Mouse (Mus musculus) embryonic facial prominence, embryonic 13.5 days (tissue): Measurements from ENCODE around the gene Tada3. TPM values are rescaled to one million over a fixed set of nuclear protein-coding genes. Genes with fewer than 3 reads are reported as not detected.

Experiments used
- ATAC-seq: fragments of 200-750 bp; cut with Nextera tagmentation; 2 replicates; pipeline ENCODE4 v1.8.0; 2017; ENCODE audit warnings: low read depth; ENCODE audit not compliant: insufficient number of reproducible peaks, insufficient read depth, low FRiP score, low TSS enrichment
- H3K27ac ChIP-seq: fragments of 300-500 bp; sonication (generic); 2 replicates; pipeline ENCODE4 v1.5.1; 2015; ENCODE audit warnings: moderate library complexity, mild to moderate bottlenecking, inconsistent platforms
- H3K27me3 ChIP-seq: fragments of 300-500 bp; sonication (generic); 2 replicates; pipeline ENCODE4 v1.6.1; 2015; ENCODE audit warnings: mild to moderate bottlenecking, inconsistent platforms
- H3K36me3 ChIP-seq: fragments of 300-500 bp; sonication (generic); 2 replicates; pipeline ENCODE4 v1.6.1; 2015; ENCODE audit warnings: mild to moderate bottlenecking, inconsistent platforms
- H3K4me1 ChIP-seq: fragments of 300-500 bp; sonication (generic); 2 replicates; pipeline ENCODE4 v1.6.1; 2015; ENCODE audit warnings: inconsistent platforms
- H3K4me2 ChIP-seq: fragments of 300-500 bp; sonication (generic); 2 replicates; pipeline ENCODE4 v1.6.1; 2015; ENCODE audit warnings: moderate library complexity, mild to moderate bottlenecking, inconsistent platforms
- H3K4me3 ChIP-seq: fragments of 300-500 bp; sonication (generic); 2 replicates; pipeline ENCODE4 v1.5.1; 2015; ENCODE audit warnings: mild to moderate bottlenecking, inconsistent platforms
- H3K9ac ChIP-seq: fragments of 300-500 bp; sonication (generic); 2 replicates; pipeline ENCODE4 v1.6.1; 2015; ENCODE audit warnings: mild to moderate bottlenecking, inconsistent platforms
- H3K9me3 ChIP-seq: fragments of 300-500 bp; sonication (generic); 2 replicates; pipeline ENCODE4 v1.6.1; 2016; ENCODE audit warnings: inconsistent platforms
- WGBS: fragments of 180-500 bp; shearing (Covaris S2); methylation state at CpG from one replicate; pipeline ENCODE4 v1.1.7; 2015; ENCODE audit warnings: mixed read lengths; 5-methylcytosine and 5-hydroxymethylcytosine counted together
- polyA plus RNA-seq: library from polyadenylated mRNA; unstranded; fragments of >200 nt; fragmentation: Nextera tagmentation; extraction: Ambion mirVana; gene quantifications from 2 replicates; pipeline ENCODE4 v1.2.1, GENCODE M21; 2015

Tada3 gene
- polyA plus RNA-seq, result 47.5 and 51.9 TPM in 2 replicates

GRCm38 (mm10) chr6:113377496-113378385 lies at the start of gene Tada3, which contains the start of gene Arpc4:
Gene Tada3, minus strand, starts transcription at chr6:113377883.
Gene Arpc4, plus strand, starts transcription at chr6:113378115.
- ATAC-seq, result peak; percentile 94
- H3K4me3 ChIP-seq, result peak within 1 kb of the TSS; percentile 100
- H3K9me3 ChIP-seq, result no peaks in the 10 kb centered on the region
- H3K36me3 ChIP-seq, result peaks cover 57% of the 10 kb centered on the region
- H3K27me3 ChIP-seq, result no peaks in the 10 kb centered on the region
- peak within 1 kb of the TSS; percentile 94 for H3K9ac ChIP-seq
- peaks cover 19% of the 10 kb centered on the region for H3K4me1 ChIP-seq
- WGBS, result under 1% methylated on average over 61 of the region's 61 CpGs
- peak within 1 kb of the TSS; percentile 82 for H3K4me2 ChIP-seq
- peak within 1 kb of the TSS; percentile 94 for H3K27ac ChIP-seq

GRCm38 (mm10) chr6:113427397-113427796 lies 49.7 kb upstream of the Tada3 start:
- H3K4me3 ChIP-seq, result no peak overlapping the region
- H3K9ac ChIP-seq, result no peak overlapping the region
- no peak overlapping the region for H3K4me2 ChIP-seq
- H3K27ac ChIP-seq, result no peak overlapping the region
- no peak for ATAC-seq
- no peaks in the 10 kb centered on the region for H3K9me3 ChIP-seq
- no peaks in the 10 kb centered on the region for H3K27me3 ChIP-seq
- no peaks in the 10 kb centered on the region for H3K36me3 ChIP-seq
- no peaks in the 10 kb centered on the region for H3K4me1 ChIP-seq
- 62% methylated on average over 3 of the region's 3 CpGs for WGBS

- H3K27ac ChIP-seq, result no peak overlapping the region
- no peak overlapping the region for H3K9ac ChIP-seq
- H3K4me3 ChIP-seq, result no peak overlapping the region
- no peaks in the 10 kb centered on the region for H3K27me3 ChIP-seq
- no peaks in the 10 kb centered on the region for H3K36me3 ChIP-seq
- no peak for ATAC-seq
- no peaks in the 10 kb centered on the region for H3K4me1 ChIP-seq
- H3K9me3 ChIP-seq, result no peaks in the 10 kb centered on the region
- WGBS, result 91% methylated on average over 4 of the region's 4 CpGs
- no peak overlapping the region for H3K4me2 ChIP-seq
These were observed 49.0 kb upstream of the Tada3 start for GRCm38 (mm10) chr6:113426696-113427095.

- H3K9ac ChIP-seq, result no peak overlapping the region
- ATAC-seq, result no peak
- no peak overlapping the region for H3K27ac ChIP-seq
- H3K4me1 ChIP-seq, result peaks cover 3% of the 10 kb centered on the region
- no peaks in the 10 kb centered on the region for H3K36me3 ChIP-seq
- no peak overlapping the region for H3K4me3 ChIP-seq
- H3K27me3 ChIP-seq, result no peaks in the 10 kb centered on the region
- H3K4me2 ChIP-seq, result no peak overlapping the region
- H3K9me3 ChIP-seq, result no peaks in the 10 kb centered on the region
- WGBS, result 81% methylated on average over 7 of the region's 7 CpGs
These were observed 46.5 kb upstream of the Tada3 start for GRCm38 (mm10) chr6:113424187-113424586.

GRCm38 (mm10) chr6:113423000-113423399 lies 45.3 kb upstream of the Tada3 start:
- no peak overlapping the region for H3K9ac ChIP-seq
- ATAC-seq, result no peak
- H3K27me3 ChIP-seq, result no peaks in the 10 kb centered on the region
- 72% methylated on average over 4 of the region's 4 CpGs for WGBS
- H3K27ac ChIP-seq, result no peak overlapping the region
- no peak overlapping the region for H3K4me2 ChIP-seq
- H3K36me3 ChIP-seq, result no peaks in the 10 kb centered on the region
- H3K9me3 ChIP-seq, result no peaks in the 10 kb centered on the region
- H3K4me1 ChIP-seq, result peaks cover 10% of the 10 kb centered on the region
- H3K4me3 ChIP-seq, result no peak overlapping the region

GRCm38 (mm10) chr6:113419199-113419587 lies 41.5 kb upstream of the Tada3 start, which contains the start of gene Rpusd3:
Gene Rpusd3, minus strand, starts transcription at chr6:113419340.
- H3K9ac ChIP-seq, result peak within 1 kb of the TSS; percentile 82
- peaks cover 26% of the 10 kb centered on the region for H3K36me3 ChIP-seq
- peak within 1 kb of the TSS; percentile 58; the same call in 1 of the 2 replicates for H3K27ac ChIP-seq
- no peaks in the 10 kb centered on the region for H3K9me3 ChIP-seq
- peak within 1 kb of the TSS; percentile 95 for H3K4me2 ChIP-seq
- peak; percentile 95 for ATAC-seq
- peaks cover 17% of the 10 kb centered on the region for H3K4me1 ChIP-seq
- peak within 1 kb of the TSS; percentile 59 for H3K4me3 ChIP-seq
- WGBS, result under 1% methylated on average over 25 of the region's 25 CpGs
- no peaks in the 10 kb centered on the region for H3K27me3 ChIP-seq

- 10% methylated on average over 16 of the region's 16 CpGs for WGBS
- H3K4me1 ChIP-seq, result peaks cover 17% of the 10 kb centered on the region
- H3K27ac ChIP-seq, result peak overlapping the region; percentile 58; the same call in 1 of the 2 replicates
- H3K4me2 ChIP-seq, result peak overlapping the region; percentile 95
- ATAC-seq, result peak; percentile 39; the same call in 1 of the 2 replicates
- no peaks in the 10 kb centered on the region for H3K27me3 ChIP-seq
- H3K4me3 ChIP-seq, result peak overlapping the region; percentile 59
- H3K9ac ChIP-seq, result peak overlapping the region; percentile 82
- peaks cover 26% of the 10 kb centered on the region for H3K36me3 ChIP-seq
- H3K9me3 ChIP-seq, result no peaks in the 10 kb centered on the region
These were observed 40.9 kb upstream of the Tada3 start for GRCm38 (mm10) chr6:113418441-113419198.

GRCm38 (mm10) chr6:113416416-113416815 lies 38.7 kb upstream of the Tada3 start:
- Histone ChIP-seq H3K4me3 (no peak overlapping the region), H3K9me3 (no peaks in the 10 kb centered on the region), H3K27ac (no peak overlapping the region), H3K4me2 (no peak overlapping the region), H3K9ac (no peak overlapping the region), H3K36me3 (peaks cover 35% of the 10 kb centered on the region), H3K27me3 (no peaks in the 10 kb centered on the region), H3K4me1 (peaks cover 17% of the 10 kb centered on the region)
- no peak for ATAC-seq
- WGBS, result 90% methylated on average over 5 of the region's 5 CpGs

- Histone ChIP-seq H3K27me3 (no peaks in the 10 kb centered on the region), H3K4me2 (no peak overlapping the region), H3K4me1 (peaks cover 6% of the 10 kb centered on the region; the same call in 1 of the 2 replicates), H3K36me3 (peaks cover 29% of the 10 kb centered on the region), H3K4me3 (no peak overlapping the region), H3K27ac (no peak overlapping the region), H3K9ac (no peak overlapping the region), H3K9me3 (no peaks in the 10 kb centered on the region)
- no peak for ATAC-seq
- 77% methylated on average over 1 of the region's 1 CpGs for WGBS
These were observed 32.3 kb upstream of the Tada3 start for GRCm38 (mm10) chr6:113410001-113410400.

GRCm38 (mm10) chr6:113406683-113407082 lies 29.0 kb upstream of the Tada3 start:
- Histone ChIP-seq H3K4me3 (no peak overlapping the region), H3K4me2 (no peak overlapping the region), H3K36me3 (peaks cover 14% of the 10 kb centered on the region), H3K9ac (no peak overlapping the region), H3K27me3 (no peaks in the 10 kb centered on the region), H3K27ac (no peak overlapping the region; the same call in 1 of the 2 replicates), H3K9me3 (no peaks in the 10 kb centered on the region), H3K4me1 (peaks cover 6% of the 10 kb centered on the region; the same call in 1 of the 2 replicates)
- 83% methylated on average over 9 of the region's 9 CpGs for WGBS
- ATAC-seq, result no peak

- Histone ChIP-seq H3K9me3 (no peaks in the 10 kb centered on the region), H3K4me2 (no peak overlapping the region), H3K4me1 (peaks cover 6% of the 10 kb centered on the region; the same call in 1 of the 2 replicates), H3K4me3 (no peak overlapping the region), H3K27ac (no peak overlapping the region), H3K9ac (no peak overlapping the region), H3K36me3 (peaks cover 14% of the 10 kb centered on the region), H3K27me3 (no peaks in the 10 kb centered on the region)
- no peak for ATAC-seq
- 85% methylated on average over 6 of the region's 6 CpGs for WGBS
These were observed 27.8 kb upstream of the Tada3 start for GRCm38 (mm10) chr6:113405483-113405882.
